Mouse (Mus musculus) embryonic facial prominence, embryonic 14.5 days (tissue): Measurements from ENCODE around the gene 4930470P17Rik. TPM values are rescaled to one million over a fixed set of nuclear protein-coding genes. Genes with fewer than 3 reads are reported as not detected.

Source experiments
- ATAC-seq: fragments of 200-750 bp; cut with Nextera tagmentation; 2 replicates; pipeline ENCODE4 v1.8.0; 2017; ENCODE audit warnings: low read depth, moderate number of reproducible peaks, moderate TSS enrichment
- DNase-seq: peaks from one replicate; pipeline ENCODE4 v3.0.0-alpha.2; 2015; ENCODE audit warnings: low spot score
- H3K27ac ChIP-seq: fragments of 300-500 bp; sonication (generic); replicated peaks from 2 replicates; pipeline ENCODE4 v1.5.1; 2014; ENCODE audit warnings: low read depth, mild to moderate bottlenecking, low read length, moderate library complexity
- H3K27me3 ChIP-seq: fragments of 300-500 bp; sonication (generic); replicated peaks from 2 replicates; pipeline ENCODE4 v1.6.1; 2014; ENCODE audit warnings: low read length; ENCODE audit not compliant: control insufficient read depth, insufficient read depth
- H3K36me3 ChIP-seq: fragments of 300-500 bp; sonication (generic); 2 replicates; pipeline ENCODE4 v1.6.1; 2014; ENCODE audit warnings: low read length, mixed read lengths; ENCODE audit not compliant: control insufficient read depth, insufficient read depth
- H3K4me1 ChIP-seq: fragments of 300-500 bp; sonication (generic); 2 replicates; pipeline ENCODE4 v1.6.1; 2014; ENCODE audit warnings: antibody characterized with exemption, low read length; ENCODE audit not compliant: control insufficient read depth, insufficient read depth
- H3K4me2 ChIP-seq: fragments of 300-500 bp; sonication (generic); 2 replicates; pipeline ENCODE4 v1.6.1; 2014; ENCODE audit warnings: low read depth, mild to moderate bottlenecking, low read length, moderate library complexity, mixed read lengths
- H3K4me3 ChIP-seq: fragments of 300-500 bp; sonication (generic); 2 replicates; pipeline ENCODE4 v1.5.1; 2014; ENCODE audit warnings: low read depth, mild to moderate bottlenecking, low read length
- H3K9ac ChIP-seq: fragments of 300-500 bp; sonication (generic); 2 replicates; pipeline ENCODE4 v1.6.1; 2014; ENCODE audit warnings: low read depth, mild to moderate bottlenecking, low read length, moderate library complexity, mixed read lengths
- H3K9me3 ChIP-seq: fragments of 300-500 bp; sonication (generic); 2 replicates; pipeline ENCODE4 v1.6.1; 2016; ENCODE audit warnings: low read length; ENCODE audit not compliant: control insufficient read depth
- WGBS: fragments of 180-500 bp; shearing (Covaris S2); extraction: QIAGEN DNeasy Blood & Tissue Kit; methylation state at CpG from one replicate; pipeline ENCODE4 v1.1.7; 2014; 5-methylcytosine and 5-hydroxymethylcytosine counted together
- polyA plus RNA-seq: library from polyadenylated mRNA; unstranded; fragments of >200 nt; fragmentation: Nextera tagmentation; extraction: Ambion mirVana; gene quantifications from 2 replicates; pipeline ENCODE4 v1.2.1, GENCODE M21; 2014

The 4930470P17Rik gene
- polyA plus RNA-seq, result not detected in 2 replicates

DNA sequence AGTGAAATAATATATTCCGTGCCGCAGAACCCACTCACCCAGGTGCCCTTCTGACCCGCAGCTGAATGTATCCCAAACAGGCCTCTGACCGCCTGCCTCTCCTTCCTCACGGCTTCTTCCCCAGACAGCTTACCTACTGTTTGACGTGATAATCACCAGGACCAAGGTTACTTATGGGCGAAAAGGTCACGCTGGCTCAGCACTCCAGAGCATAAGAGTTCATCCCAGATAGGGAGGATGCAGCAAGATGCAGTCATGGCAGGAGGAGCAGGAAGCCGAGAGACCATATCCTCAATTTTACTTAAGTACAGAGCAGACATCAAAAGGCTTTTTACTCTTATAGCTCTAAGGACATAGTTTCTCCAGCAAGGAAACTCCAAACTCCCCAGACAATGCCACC, at the start of gene 4930470P17Rik:
4930470P17Rik (minus strand) TSS at position 101 of the 400 bp plus-strand sequence.
- DNase-seq (no peak), ATAC-seq (no peak)
- 0 out of 2 replicates have a peak, but pooled peaks cover 7% of the 10 kb centered on the region for H3K9me3 ChIP-seq
- no peaks in the 10 kb centered on the region for H3K36me3 ChIP-seq
- WGBS, result 35% methylated on average over 9 of the region's 9 CpGs
- H3K4me1 ChIP-seq, result no peaks in the 10 kb centered on the region
- no peak within 1 kb of the TSS for H3K4me2 ChIP-seq
- no peak within 1 kb of the TSS for H3K9ac ChIP-seq
- no peak within 1 kb of the TSS for H3K4me3 ChIP-seq
- H3K27ac ChIP-seq, result no peak within 1 kb of the TSS
- H3K27me3 ChIP-seq, result no peaks in the 10 kb centered on the region

DNA sequence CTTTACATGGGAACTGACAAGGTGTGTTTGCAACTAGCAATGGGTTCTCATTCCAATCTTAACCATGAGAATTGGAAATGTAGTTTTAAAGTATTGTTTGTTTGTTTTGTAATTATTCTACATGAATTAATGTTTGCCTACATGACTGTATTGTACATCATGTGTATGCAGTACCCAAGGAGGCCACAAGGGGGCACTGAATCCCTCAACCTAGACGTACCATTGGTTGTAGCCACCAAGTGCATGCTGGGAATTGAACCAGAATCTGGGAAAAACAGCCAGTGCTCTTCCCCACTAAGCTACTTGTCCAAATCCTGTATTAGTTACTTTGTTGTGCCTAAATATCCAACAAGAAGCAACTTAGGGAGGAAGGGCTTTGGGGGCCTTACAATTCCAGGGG, 49.7 kb upstream of the 4930470P17Rik start:
- Histone ChIP-seq H3K27me3 (no peaks in the 10 kb centered on the region), H3K4me1 (peaks cover 5% of the 10 kb centered on the region; the same call in 1 of the 2 replicates), H3K9me3 (no peaks in the 10 kb centered on the region; the same call in 1 of the 2 replicates), H3K4me3 (no peak overlapping the region), H3K36me3 (no peaks in the 10 kb centered on the region), H3K9ac (no peak overlapping the region), H3K27ac (no peak overlapping the region), H3K4me2 (no peak overlapping the region)
- DNase-seq (no peak), ATAC-seq (no peak)
- 79% methylated on average over 1 of the region's 1 CpGs for WGBS

DNA sequence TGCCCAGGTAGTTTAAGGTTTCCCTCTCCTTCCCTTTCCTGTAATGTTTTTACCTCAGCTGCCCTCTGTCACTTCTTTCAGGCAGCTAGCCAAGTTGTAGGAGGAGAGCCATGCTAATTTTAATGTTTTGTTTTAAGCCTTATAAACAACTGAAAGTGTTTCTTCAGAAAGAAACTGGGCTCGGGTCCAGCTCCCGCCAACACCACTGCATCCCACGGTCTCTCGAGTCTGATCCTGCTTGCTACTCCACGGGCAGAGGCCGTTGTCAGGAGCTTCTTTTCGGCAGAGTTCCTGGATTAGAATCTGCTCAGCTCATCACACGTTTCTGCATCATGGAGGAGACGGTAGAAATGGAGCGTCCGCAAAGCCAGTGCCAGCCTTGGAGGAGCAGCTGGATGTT, 46.7 kb upstream of the 4930470P17Rik start:
- H3K4me3 ChIP-seq, result no peak overlapping the region
- no peak overlapping the region for H3K27ac ChIP-seq
- H3K27me3 ChIP-seq, result no peaks in the 10 kb centered on the region
- H3K4me1 ChIP-seq, result peaks cover 5% of the 10 kb centered on the region; the same call in 1 of the 2 replicates
- DNase-seq (peak; percentile 41), ATAC-seq (no peak)
- H3K4me2 ChIP-seq, result no peak overlapping the region
- no peak overlapping the region for H3K9ac ChIP-seq
- H3K36me3 ChIP-seq, result no peaks in the 10 kb centered on the region
- 67% methylated on average over 11 of the region's 11 CpGs for WGBS
- no peaks in the 10 kb centered on the region; the same call in 1 of the 2 replicates for H3K9me3 ChIP-seq

DNA sequence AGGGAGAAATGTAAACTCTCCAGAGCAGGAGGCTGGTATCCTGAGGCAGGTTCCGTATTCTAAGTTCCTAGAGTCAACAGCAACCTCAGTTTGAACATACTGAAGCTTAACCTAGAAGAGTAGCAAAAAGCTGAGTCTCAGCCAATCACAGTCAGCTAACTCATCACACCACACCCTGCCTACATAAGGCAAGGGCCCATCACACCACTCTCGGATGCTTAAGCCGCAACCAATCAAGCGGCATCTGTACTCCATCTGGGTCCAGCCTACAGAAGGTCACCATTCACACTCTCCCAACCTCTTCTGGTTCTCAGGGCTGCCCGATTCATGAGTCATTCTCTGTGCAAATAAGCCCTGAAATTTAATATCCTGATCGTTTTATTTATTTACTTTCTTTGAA, 44.4 kb upstream of the 4930470P17Rik start:
- no peak overlapping the region for H3K27ac ChIP-seq
- no peak overlapping the region for H3K4me3 ChIP-seq
- H3K9ac ChIP-seq, result no peak overlapping the region
- DNase-seq (no peak), ATAC-seq (no peak)
- peaks cover 5% of the 10 kb centered on the region; the same call in 1 of the 2 replicates for H3K4me1 ChIP-seq
- no peaks in the 10 kb centered on the region; the same call in 1 of the 2 replicates for H3K9me3 ChIP-seq
- H3K36me3 ChIP-seq, result no peaks in the 10 kb centered on the region
- WGBS, result 87% methylated on average over 6 of the region's 6 CpGs
- H3K27me3 ChIP-seq, result no peaks in the 10 kb centered on the region
- H3K4me2 ChIP-seq, result no peak overlapping the region

DNA sequence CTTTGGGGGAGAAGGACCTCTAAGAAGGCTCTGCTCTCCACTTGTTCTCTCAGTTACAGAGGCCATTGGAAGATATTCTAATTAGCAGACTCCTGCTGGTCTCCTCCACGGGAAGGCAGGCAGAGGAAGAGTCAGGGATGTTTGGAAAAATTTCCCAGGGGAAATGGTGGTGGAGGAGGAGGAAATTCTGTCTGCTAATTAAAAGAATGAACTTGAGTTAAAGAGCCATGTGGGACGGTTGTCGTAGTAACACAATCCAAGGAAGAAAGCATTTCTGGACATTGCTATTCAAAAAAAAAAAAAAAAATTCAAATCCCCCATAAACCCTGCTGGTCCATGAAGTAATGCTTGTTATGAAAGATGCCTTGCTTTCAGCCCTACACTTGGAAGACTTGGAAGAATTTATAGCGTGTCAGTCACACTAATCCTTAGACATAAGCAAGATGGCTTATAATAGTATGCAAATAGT, 40.6 kb upstream of the 4930470P17Rik start:
- DNase-seq (peak; percentile 31), ATAC-seq (0 out of 2 replicates have a peak, but pooled peaks have one; percentile 18)
- Histone ChIP-seq H3K4me1 (peaks cover 8% of the 10 kb centered on the region; the same call in 1 of the 2 replicates), H3K27me3 (no peaks in the 10 kb centered on the region), H3K4me3 (no peak overlapping the region), H3K4me2 (no peak overlapping the region), H3K9ac (no peak overlapping the region), H3K9me3 (no peaks in the 10 kb centered on the region), H3K27ac (no peak overlapping the region), H3K36me3 (no peaks in the 10 kb centered on the region)
- 42% methylated on average over 4 of the region's 4 CpGs for WGBS

DNA sequence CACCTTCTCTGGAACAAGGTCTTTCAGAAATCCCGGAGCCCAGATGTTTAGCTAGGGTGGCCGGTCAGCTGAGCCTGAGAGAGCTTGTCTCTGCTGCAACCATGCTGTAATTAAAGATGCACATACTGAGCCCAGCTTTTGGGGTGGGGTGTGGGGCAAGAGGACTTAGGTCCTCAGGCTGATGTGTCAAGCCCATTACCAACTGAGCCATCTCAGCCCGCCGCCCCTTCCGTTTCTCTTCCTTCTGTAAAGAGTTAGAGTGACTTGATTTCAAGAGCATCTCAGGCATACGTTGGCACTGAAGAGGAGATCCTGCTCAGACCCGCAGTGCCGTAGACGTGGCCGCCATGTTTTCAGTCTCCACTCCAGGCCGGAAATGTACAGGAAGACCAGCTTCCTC, 38.5 kb upstream of the 4930470P17Rik start:
- no peak for ATAC-seq
- no peaks in the 10 kb centered on the region for H3K27me3 ChIP-seq
- no peak for DNase-seq
- H3K4me1 ChIP-seq, result peaks cover 8% of the 10 kb centered on the region; the same call in 1 of the 2 replicates
- no peaks in the 10 kb centered on the region for H3K9me3 ChIP-seq
- no peaks in the 10 kb centered on the region for H3K36me3 ChIP-seq
- no peak overlapping the region for H3K4me2 ChIP-seq
- 88% methylated on average over 11 of the region's 11 CpGs for WGBS
- H3K27ac ChIP-seq, result no peak overlapping the region
- H3K9ac ChIP-seq, result no peak overlapping the region
- no peak overlapping the region for H3K4me3 ChIP-seq

DNA sequence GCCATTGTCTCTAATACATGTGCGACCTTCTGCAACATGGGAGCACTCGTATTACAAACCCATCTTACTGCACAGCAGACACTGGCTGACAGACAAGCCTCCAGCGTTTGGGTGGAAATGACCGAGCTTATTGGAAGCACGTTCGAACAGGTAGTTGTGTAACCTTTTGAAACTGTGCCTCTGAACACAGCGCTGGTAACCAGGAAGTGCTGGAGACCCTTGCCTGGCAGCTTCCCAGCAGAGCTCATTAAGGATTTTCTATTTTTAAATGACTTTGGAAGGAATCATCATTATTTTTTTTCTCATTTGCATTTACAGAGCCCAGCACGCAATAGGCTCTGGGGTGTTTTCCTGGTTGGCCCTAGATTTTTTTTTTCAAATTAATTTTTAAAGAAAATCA, 36.9 kb upstream of the 4930470P17Rik start:
- Histone ChIP-seq H3K4me3 (no peak overlapping the region), H3K9me3 (no peaks in the 10 kb centered on the region), H3K9ac (no peak overlapping the region), H3K36me3 (no peaks in the 10 kb centered on the region), H3K27me3 (no peaks in the 10 kb centered on the region), H3K4me2 (0 out of 2 replicates have a peak overlapping the region, but pooled peaks have one; percentile 7), H3K27ac (no peak overlapping the region), H3K4me1 (peaks cover 8% of the 10 kb centered on the region; the same call in 1 of the 2 replicates)
- WGBS, result 47% methylated on average over 8 of the region's 8 CpGs
- no peak for ATAC-seq
- peak; percentile 46 for DNase-seq

DNA sequence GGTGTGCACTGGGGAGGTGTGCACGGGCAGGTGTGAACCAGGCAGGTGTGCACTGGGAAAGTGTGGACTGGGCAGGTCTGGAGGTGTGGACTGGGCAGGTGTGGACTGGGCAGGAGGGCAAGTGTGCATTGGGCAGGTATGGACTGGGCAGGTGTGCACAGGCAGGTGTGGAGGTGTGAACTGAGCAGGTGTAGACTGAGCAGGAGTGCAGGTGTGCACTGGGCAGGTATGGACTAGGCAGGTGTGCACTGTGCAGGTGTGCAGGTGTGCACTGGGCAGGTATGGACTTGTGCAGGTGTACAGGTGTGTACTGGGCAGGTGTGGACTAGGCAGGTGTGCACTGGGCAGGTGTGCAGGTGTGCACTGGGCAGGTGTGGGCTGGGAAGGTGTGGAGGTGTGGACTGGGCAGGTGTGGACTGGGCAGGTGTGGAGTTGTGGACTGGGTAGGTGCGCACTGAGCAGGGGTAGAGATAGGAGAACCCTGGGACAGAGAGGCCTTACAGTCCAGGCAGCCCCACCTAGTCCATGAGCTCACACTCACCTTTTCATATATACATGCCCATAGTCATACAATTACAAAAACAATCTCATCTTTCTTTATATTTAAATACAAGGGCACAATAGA, 31.3 kb upstream of the 4930470P17Rik start:
- Histone ChIP-seq H3K9ac (no peak overlapping the region), H3K36me3 (no peaks in the 10 kb centered on the region), H3K4me1 (no peaks in the 10 kb centered on the region), H3K27me3 (no peaks in the 10 kb centered on the region), H3K27ac (no peak overlapping the region), H3K9me3 (peaks cover 6% of the 10 kb centered on the region; the same call in 1 of the 2 replicates), H3K4me2 (no peak overlapping the region), H3K4me3 (no peak overlapping the region)
- no peak; the same call in 1 of the 2 replicates for ATAC-seq
- WGBS, result 91% methylated on average over 2 of the region's 2 CpGs
- DNase-seq, result no peak

DNA sequence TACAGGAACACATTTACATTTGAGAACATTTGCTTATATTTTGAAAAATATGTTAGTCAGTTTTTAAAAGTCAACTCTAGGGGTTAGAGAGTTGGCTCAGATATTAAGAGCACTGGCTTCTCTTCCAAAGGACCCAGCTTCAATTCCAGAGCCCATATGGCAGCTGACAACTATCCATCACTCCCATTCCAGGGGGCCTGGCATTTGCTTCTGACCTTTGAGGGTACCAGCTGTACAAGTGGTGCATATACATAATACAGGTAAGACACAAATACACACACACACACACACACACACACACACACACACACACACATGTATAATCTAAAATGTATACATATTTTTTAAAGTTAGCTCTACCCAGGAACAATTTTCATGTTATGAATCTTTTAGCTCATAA, 30.6 kb upstream of the 4930470P17Rik start:
- no peak overlapping the region for H3K4me3 ChIP-seq
- DNase-seq, result no peak
- no peaks in the 10 kb centered on the region for H3K36me3 ChIP-seq
- H3K9me3 ChIP-seq, result peaks cover 6% of the 10 kb centered on the region; the same call in 1 of the 2 replicates
- no peak overlapping the region for H3K27ac ChIP-seq
- no peak overlapping the region for H3K4me2 ChIP-seq
- H3K27me3 ChIP-seq, result no peaks in the 10 kb centered on the region
- H3K9ac ChIP-seq, result no peak overlapping the region
- H3K4me1 ChIP-seq, result no peaks in the 10 kb centered on the region
- no peak for ATAC-seq
